Mouse (Mus musculus) limb, embryonic 14.5 days (tissue): ENCODE measurements around the gene Zfp366. TPM values are rescaled to one million over a fixed set of nuclear protein-coding genes. Genes with fewer than 3 reads are reported as not detected.

ENCODE experiments used
- ATAC-seq: fragments of 200-750 bp; cut with Nextera tagmentation; 2 replicates; pipeline ENCODE4 v1.8.0; 2017; ENCODE audit warnings: low read depth, moderate number of reproducible peaks, moderate TSS enrichment; ENCODE audit not compliant: low FRiP score
- DNase-seq: peaks from one replicate; pipeline ENCODE4 v3.0.0-alpha.2; 2015; ENCODE audit warnings: low spot score
- H3K27ac ChIP-seq: fragments of 300-500 bp; sonication (generic); replicated peaks from 2 replicates; pipeline ENCODE4 v1.5.1; 2014; ENCODE audit warnings: low read depth, mild to moderate bottlenecking, low read length, moderate library complexity, mixed read lengths
- H3K27me3 ChIP-seq: fragments of 300-500 bp; sonication (generic); 2 replicates; pipeline ENCODE4 v1.6.1; 2014; ENCODE audit warnings: low read length, mixed read lengths; ENCODE audit not compliant: control insufficient read depth, insufficient read depth
- H3K36me3 ChIP-seq: fragments of 300-500 bp; sonication (generic); 2 replicates; pipeline ENCODE4 v1.6.1; 2014; ENCODE audit warnings: mild to moderate bottlenecking, low read length, moderate library complexity, mixed read lengths; ENCODE audit not compliant: control insufficient read depth, insufficient read depth
- H3K4me1 ChIP-seq: fragments of 300-500 bp; sonication (generic); 2 replicates; pipeline ENCODE4 v1.6.1; 2014; ENCODE audit warnings: antibody characterized with exemption, low read length, mixed read lengths; ENCODE audit not compliant: control insufficient read depth, insufficient read depth
- H3K4me2 ChIP-seq: fragments of 300-500 bp; sonication (generic); replicated peaks from 2 replicates; pipeline ENCODE4 v1.6.1; 2014; ENCODE audit warnings: low read depth, mild to moderate bottlenecking, low read length, moderate library complexity; ENCODE audit not compliant: severe bottlenecking
- H3K4me3 ChIP-seq: fragments of 300-500 bp; sonication (generic); replicated peaks from 2 replicates; pipeline ENCODE4 v1.5.1; 2014; ENCODE audit warnings: low read length
- H3K9ac ChIP-seq: fragments of 300-500 bp; sonication (generic); 2 replicates; pipeline ENCODE4 v1.6.1; 2014; ENCODE audit warnings: mild to moderate bottlenecking, low read depth, low read length, moderate library complexity; ENCODE audit not compliant: severe bottlenecking
- H3K9me3 ChIP-seq: fragments of 300-500 bp; sonication (generic); 2 replicates; pipeline ENCODE4 v1.6.1; 2016; ENCODE audit warnings: low read length; ENCODE audit not compliant: control insufficient read depth
- POLR2A ChIP-seq: fragments of 200-500 bp; IDR thresholded peaks from 2 replicates; pipeline ENCODE4 v1.8.0; 2012; ENCODE audit warnings: inconsistent platforms, mild to moderate bottlenecking, moderate library complexity, borderline replicate concordance; ENCODE audit not compliant: insufficient read depth, insufficient read length; ENCODE audit errors: extremely low read depth
- WGBS: fragments of 180-500 bp; shearing (Covaris S2); extraction: QIAGEN DNeasy Blood & Tissue Kit; methylation state at CpG from one replicate; pipeline ENCODE4 v1.1.7; 2014; 5-methylcytosine and 5-hydroxymethylcytosine counted together
- polyA plus RNA-seq, 2 experiments: library from polyadenylated mRNA; depleted of rRNA in 1 of 2; stranded (reverse) in 1 of 2; unstranded in 1 of 2; fragments of >200 nt; fragmentation: Nextera tagmentation in 1 of 2; extraction: Ambion mirVana in 1 of 2; gene quantifications; 2 replicates each; pipeline versions ENCODE4 v1.2.1 to v1.2.3; 2012 to 2014

Zfp366 gene
- polyA plus RNA-seq, 2 experiments = 0.73 to 2.5 TPM

GRCm38 (mm10) chr13:99212976-99213375, 28.4 kb downstream of the Zfp366 start:
- DNase-seq (no peak), ATAC-seq (no peak)
- no peak for TF ChIP-seq POLR2A
- H3K4me3 ChIP-seq = no peak overlapping the region
- no peak overlapping the region for H3K4me2 ChIP-seq
- H3K27ac ChIP-seq = no peak overlapping the region
- no peaks in the 10 kb centered on the region for H3K27me3 ChIP-seq
- no peak overlapping the region for H3K9ac ChIP-seq
- no peaks in the 10 kb centered on the region for H3K9me3 ChIP-seq
- H3K4me1 ChIP-seq = no peaks in the 10 kb centered on the region
- 76% methylated on average over 5 of the region's 5 CpGs for WGBS
- H3K36me3 ChIP-seq = no peaks in the 10 kb centered on the region

GRCm38 (mm10) chr13:99216005-99216404, 31.4 kb downstream of the Zfp366 start:
- Histone ChIP-seq H3K9ac (no peak overlapping the region), H3K4me2 (no peak overlapping the region), H3K9me3 (no peaks in the 10 kb centered on the region), H3K4me3 (no peak overlapping the region), H3K36me3 (no peaks in the 10 kb centered on the region), H3K27ac (no peak overlapping the region), H3K4me1 (no peaks in the 10 kb centered on the region), H3K27me3 (no peaks in the 10 kb centered on the region)
- no peak for DNase-seq
- TF ChIP-seq POLR2A = no peak
- 71% methylated on average over 2 of the region's 2 CpGs for WGBS
- ATAC-seq = no peak

- H3K4me2 ChIP-seq = no peak overlapping the region
- no peak overlapping the region for H3K9ac ChIP-seq
- no peaks in the 10 kb centered on the region for H3K9me3 ChIP-seq
- DNase-seq (peak; percentile 59), ATAC-seq (no peak)
- H3K4me3 ChIP-seq = no peak overlapping the region
- H3K4me1 ChIP-seq = no peaks in the 10 kb centered on the region
- WGBS = 46% methylated on average over 4 of the region's 4 CpGs
- no peak for TF ChIP-seq POLR2A
- no peak overlapping the region for H3K27ac ChIP-seq
- H3K27me3 ChIP-seq = no peaks in the 10 kb centered on the region
- H3K36me3 ChIP-seq = no peaks in the 10 kb centered on the region
These were observed 33.4 kb downstream of the Zfp366 start for GRCm38 (mm10) chr13:99217984-99218383.

GRCm38 (mm10) chr13:99219586-99219985, 35.0 kb downstream of the Zfp366 start:
- Histone ChIP-seq H3K4me2 (no peak overlapping the region), H3K27me3 (no peaks in the 10 kb centered on the region), H3K36me3 (no peaks in the 10 kb centered on the region), H3K4me1 (no peaks in the 10 kb centered on the region), H3K9me3 (no peaks in the 10 kb centered on the region), H3K27ac (no peak overlapping the region), H3K4me3 (no peak overlapping the region), H3K9ac (no peak overlapping the region)
- no peak for TF ChIP-seq POLR2A
- DNase-seq (no peak), ATAC-seq (no peak)
- 89% methylated on average over 4 of the region's 4 CpGs for WGBS

GRCm38 (mm10) chr13:99221996-99222395, 37.4 kb downstream of the Zfp366 start:
- Histone ChIP-seq H3K27ac (no peak overlapping the region), H3K36me3 (no peaks in the 10 kb centered on the region), H3K9ac (no peak overlapping the region), H3K27me3 (no peaks in the 10 kb centered on the region), H3K4me2 (no peak overlapping the region), H3K4me1 (0 out of 2 replicates have a peak, but pooled peaks cover 6% of the 10 kb centered on the region), H3K9me3 (no peaks in the 10 kb centered on the region), H3K4me3 (no peak overlapping the region)
- ATAC-seq = no peak
- no peak for DNase-seq
- no peak for TF ChIP-seq POLR2A
- WGBS = 92% methylated on average over 3 of the region's 3 CpGs

GRCm38 (mm10) chr13:99222476-99222875, 37.9 kb downstream of the Zfp366 start:
- TF ChIP-seq POLR2A = no peak
- H3K27ac ChIP-seq = no peak overlapping the region
- 91% methylated on average over 5 of the region's 5 CpGs for WGBS
- no peaks in the 10 kb centered on the region for H3K36me3 ChIP-seq
- 0 out of 2 replicates have a peak, but pooled peaks cover 6% of the 10 kb centered on the region for H3K4me1 ChIP-seq
- no peak for ATAC-seq
- DNase-seq = no peak
- H3K27me3 ChIP-seq = no peaks in the 10 kb centered on the region
- no peak overlapping the region for H3K4me3 ChIP-seq
- no peak overlapping the region for H3K9ac ChIP-seq
- H3K9me3 ChIP-seq = no peaks in the 10 kb centered on the region
- H3K4me2 ChIP-seq = no peak overlapping the region
